Mouse (Mus musculus) forebrain, embryonic 11.5 days (tissue): Measurements from ENCODE around the gene Fhl2. TPM values are rescaled to one million over a fixed set of nuclear protein-coding genes. Genes with fewer than 3 reads are reported as not detected.

Experiments used
- ATAC-seq: fragments of 200-750 bp; cut with Nextera tagmentation; replicated peaks from 2 replicates; pipeline ENCODE4 v1.8.0; 2017; ENCODE audit warnings: moderate TSS enrichment; ENCODE audit not compliant: low FRiP score
- DNase-seq: peaks from one replicate; pipeline ENCODE4 v3.0.0-alpha.2; 2017; ENCODE audit warnings: low spot score
- H3K27ac ChIP-seq: fragments of 300-500 bp; sonication (generic); 2 replicates; pipeline ENCODE4 v1.5.1; 2014; ENCODE audit warnings: low read depth, low read length
- H3K27me3 ChIP-seq: fragments of 300-500 bp; sonication (generic); 2 replicates; pipeline ENCODE4 v1.6.1; 2014; ENCODE audit warnings: mild to moderate bottlenecking, low read length, mixed read lengths; ENCODE audit not compliant: control insufficient read depth, insufficient read depth
- H3K36me3 ChIP-seq: fragments of 300-500 bp; sonication (generic); 2 replicates; pipeline ENCODE4 v1.6.1; 2014; ENCODE audit warnings: mild to moderate bottlenecking, low read length, moderate library complexity, mixed read lengths; ENCODE audit not compliant: control insufficient read depth, insufficient read depth
- H3K4me1 ChIP-seq: fragments of 300-500 bp; sonication (generic); replicated peaks from 2 replicates; pipeline ENCODE4 v1.6.1; 2014; ENCODE audit warnings: low read length, mixed read lengths; ENCODE audit not compliant: control insufficient read depth, insufficient read depth
- H3K4me2 ChIP-seq: fragments of 300-500 bp; sonication (generic); 2 replicates; pipeline ENCODE4 v1.6.1; 2014; ENCODE audit warnings: low read depth, mild to moderate bottlenecking, low read length, moderate library complexity, mixed read lengths; ENCODE audit not compliant: severe bottlenecking
- H3K4me3 ChIP-seq: fragments of 300-500 bp; sonication (generic); 2 replicates; pipeline ENCODE4 v1.5.1; 2014; ENCODE audit warnings: low read depth, low read length
- H3K9ac ChIP-seq: fragments of 300-500 bp; sonication (generic); 2 replicates; pipeline ENCODE4 v1.6.1; 2014; ENCODE audit warnings: low read length
- H3K9me3 ChIP-seq: fragments of 300-500 bp; sonication (generic); 2 replicates; pipeline ENCODE4 v1.6.1; 2016; ENCODE audit warnings: low read length, mixed read lengths; ENCODE audit not compliant: control insufficient read depth
- WGBS: fragments of 180-500 bp; shearing (Covaris S2); extraction: QIAGEN DNeasy Blood & Tissue Kit; methylation state at CpG from one replicate; pipeline ENCODE4 v1.1.7; 2014; 5-methylcytosine and 5-hydroxymethylcytosine counted together
- polyA plus RNA-seq: library from polyadenylated mRNA; unstranded; fragments of >200 nt; fragmentation: Nextera tagmentation; extraction: Ambion mirVana; gene quantifications from 2 replicates; pipeline ENCODE4 v1.2.1, GENCODE M21; 2014

The Fhl2 gene
- 4.0 and 4.6 TPM in 2 replicates for polyA plus RNA-seq

- no peaks in the 10 kb centered on the region for H3K4me1 ChIP-seq
- no peaks in the 10 kb centered on the region for H3K27me3 ChIP-seq
- H3K36me3 ChIP-seq, result no peaks in the 10 kb centered on the region
- 78% methylated on average over 5 of the region's 5 CpGs for WGBS
- DNase-seq (no peak), ATAC-seq (no peak)
- no peak within 1 kb of the TSS for H3K27ac ChIP-seq
- H3K9me3 ChIP-seq, result no peaks in the 10 kb centered on the region
- H3K4me2 ChIP-seq, result no peak within 1 kb of the TSS
- no peak within 1 kb of the TSS for H3K4me3 ChIP-seq
- no peak within 1 kb of the TSS for H3K9ac ChIP-seq
Observed at GRCm38 (mm10) chr1:43196661-43197241, at the start of gene Fhl2. Gene Fhl2 (minus strand): TSS chr1:43196984.

GRCm38 (mm10) chr1:43245014-43245413, 48.2 kb upstream of the Fhl2 start:
- DNase-seq (no peak), ATAC-seq (no peak)
- Histone ChIP-seq H3K4me3 (no peak overlapping the region), H3K27me3 (no peaks in the 10 kb centered on the region), H3K36me3 (no peaks in the 10 kb centered on the region), H3K9ac (no peak overlapping the region), H3K4me2 (no peak overlapping the region), H3K4me1 (no peaks in the 10 kb centered on the region), H3K9me3 (no peaks in the 10 kb centered on the region), H3K27ac (no peak overlapping the region)
- 75% methylated on average over 2 of the region's 2 CpGs for WGBS

DNA sequence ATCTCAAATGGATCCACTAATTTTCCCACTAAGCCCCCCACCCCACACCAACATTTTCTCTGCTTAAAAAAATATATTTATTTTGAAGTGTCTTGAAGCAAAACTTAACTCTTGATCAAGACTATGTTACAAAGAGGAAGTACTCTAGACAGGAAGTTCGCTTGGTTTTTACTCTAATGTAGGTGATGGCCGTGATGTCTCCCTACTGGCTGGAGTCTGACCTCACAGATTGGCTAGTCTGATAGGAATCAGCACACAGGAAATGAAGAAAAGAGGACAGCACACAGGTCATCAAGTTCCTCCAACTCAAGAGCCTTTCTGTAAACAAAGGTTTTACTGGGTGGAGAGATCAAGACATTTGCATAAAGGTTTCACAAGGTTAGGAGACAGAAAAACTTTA, 44.4 kb upstream of the Fhl2 start:
- Histone ChIP-seq H3K9me3 (no peaks in the 10 kb centered on the region), H3K4me1 (no peaks in the 10 kb centered on the region), H3K4me2 (no peak overlapping the region), H3K9ac (no peak overlapping the region), H3K36me3 (no peaks in the 10 kb centered on the region), H3K27ac (no peak overlapping the region), H3K27me3 (no peaks in the 10 kb centered on the region), H3K4me3 (no peak overlapping the region)
- no peak for ATAC-seq
- WGBS, result 86% methylated on average over 2 of the region's 2 CpGs
- no peak for DNase-seq

GRCm38 (mm10) chr1:43239796-43240313, 43.1 kb upstream of the Fhl2 start:
- H3K27me3 ChIP-seq, result no peaks in the 10 kb centered on the region
- H3K4me3 ChIP-seq, result no peak overlapping the region
- H3K9me3 ChIP-seq, result no peaks in the 10 kb centered on the region
- ATAC-seq, result no peak
- H3K4me2 ChIP-seq, result no peak overlapping the region
- no peaks in the 10 kb centered on the region for H3K36me3 ChIP-seq
- H3K4me1 ChIP-seq, result no peaks in the 10 kb centered on the region
- WGBS, result 89% methylated on average over 2 of the region's 2 CpGs
- H3K27ac ChIP-seq, result no peak overlapping the region
- no peak for DNase-seq
- H3K9ac ChIP-seq, result no peak overlapping the region

DNA sequence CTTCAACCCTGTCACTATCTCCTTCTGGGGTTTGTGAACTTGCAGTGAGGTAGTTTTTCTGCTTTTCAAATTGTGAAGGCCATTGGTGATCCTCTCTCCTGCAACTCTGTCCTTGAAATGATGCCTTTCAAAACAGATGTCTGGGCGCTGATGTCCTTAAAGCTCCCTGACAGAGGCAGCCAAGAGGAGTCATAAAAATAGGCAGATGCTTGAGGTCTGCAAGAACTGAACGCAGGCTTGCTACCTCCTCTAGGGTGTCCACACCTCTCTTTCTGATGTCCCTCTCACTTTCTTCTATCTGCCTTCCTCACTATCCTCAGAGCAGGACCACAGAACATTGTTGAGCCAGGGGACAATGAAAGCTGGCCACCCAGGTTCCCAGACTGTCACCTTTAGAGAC, 41.7 kb upstream of the Fhl2 start:
- no peaks in the 10 kb centered on the region for H3K27me3 ChIP-seq
- H3K4me1 ChIP-seq, result no peaks in the 10 kb centered on the region
- H3K4me2 ChIP-seq, result no peak overlapping the region
- H3K9ac ChIP-seq, result no peak overlapping the region
- 79% methylated on average over 2 of the region's 2 CpGs for WGBS
- no peak for ATAC-seq
- DNase-seq, result no peak
- H3K9me3 ChIP-seq, result no peaks in the 10 kb centered on the region
- no peaks in the 10 kb centered on the region for H3K36me3 ChIP-seq
- H3K27ac ChIP-seq, result no peak overlapping the region
- no peak overlapping the region for H3K4me3 ChIP-seq

GRCm38 (mm10) chr1:43237360-43238235, 40.8 kb upstream of the Fhl2 start:
- no peaks in the 10 kb centered on the region for H3K36me3 ChIP-seq
- no peaks in the 10 kb centered on the region for H3K9me3 ChIP-seq
- WGBS, result 82% methylated on average over 3 of the region's 3 CpGs
- no peak overlapping the region for H3K9ac ChIP-seq
- H3K27me3 ChIP-seq, result no peaks in the 10 kb centered on the region
- no peak overlapping the region for H3K27ac ChIP-seq
- DNase-seq, result no peak
- no peak overlapping the region for H3K4me3 ChIP-seq
- no peak overlapping the region for H3K4me2 ChIP-seq
- no peak for ATAC-seq
- H3K4me1 ChIP-seq, result no peaks in the 10 kb centered on the region

DNA sequence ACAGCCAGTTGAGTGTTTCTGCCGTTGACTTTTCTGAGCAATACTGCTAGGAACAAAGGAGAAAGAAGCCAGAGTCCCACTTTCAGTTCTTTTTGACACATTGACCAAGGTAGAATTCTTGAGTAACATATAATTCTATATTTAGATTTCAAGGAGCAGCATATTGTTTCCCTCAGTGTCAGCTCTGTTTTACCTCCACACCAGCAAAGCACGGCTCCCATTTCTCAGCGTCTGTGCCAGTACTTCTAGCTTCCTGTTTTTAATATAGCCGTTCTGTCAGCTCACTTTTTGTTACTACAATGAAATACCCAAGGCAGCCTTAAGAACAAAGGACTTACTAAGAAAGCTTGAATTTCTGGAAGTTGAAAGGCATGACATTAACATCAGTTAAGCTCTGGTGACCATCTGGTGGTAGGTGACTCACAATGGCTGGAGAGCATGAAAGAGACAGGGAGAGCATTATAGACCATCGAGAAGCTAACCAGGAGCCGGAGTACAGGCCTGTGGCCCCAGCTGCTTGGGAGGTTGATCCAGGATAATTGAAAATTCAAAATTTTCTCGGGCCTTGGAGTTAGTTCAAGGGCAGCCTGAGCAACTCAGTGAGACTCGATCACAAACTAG, 28.9 kb upstream of the Fhl2 start:
- DNase-seq (no peak), ATAC-seq (no peak)
- Histone ChIP-seq H3K4me1 (no peaks in the 10 kb centered on the region), H3K27ac (no peak overlapping the region), H3K36me3 (no peaks in the 10 kb centered on the region), H3K9me3 (no peaks in the 10 kb centered on the region), H3K9ac (no peak overlapping the region), H3K4me2 (no peak overlapping the region), H3K27me3 (no peaks in the 10 kb centered on the region), H3K4me3 (no peak overlapping the region)
- WGBS, result 85% methylated on average over 8 of the region's 8 CpGs

GRCm38 (mm10) chr1:43224943-43225342, 28.2 kb upstream of the Fhl2 start:
- no peak overlapping the region for H3K4me2 ChIP-seq
- H3K36me3 ChIP-seq, result no peaks in the 10 kb centered on the region
- 88% methylated on average over 4 of the region's 4 CpGs for WGBS
- H3K9me3 ChIP-seq, result no peaks in the 10 kb centered on the region
- no peaks in the 10 kb centered on the region for H3K27me3 ChIP-seq
- H3K27ac ChIP-seq, result no peak overlapping the region
- ATAC-seq (no peak), DNase-seq (no peak)
- no peak overlapping the region for H3K4me3 ChIP-seq
- no peaks in the 10 kb centered on the region for H3K4me1 ChIP-seq
- H3K9ac ChIP-seq, result no peak overlapping the region
